Mouse (Mus musculus) fibroblast of lung, adult 2 months (primary cell): ENCODE results near the gene Ndufv1.
A peak's percentile ranks its signal among the peaks of the same experiment; 100 is the strongest.
"Not testable (repeated sequence)": the region's sequence is repeated elsewhere in the genome, so short reads cannot be mapped to it uniquely, and the experiment has no call there.

Experiments used
- DNase-seq: peaks from one replicate; pipeline ENCODE4 v3.0.0-alpha.2; 2011; ENCODE audit warnings: low read depth

Gene Ndufv1

DNA sequence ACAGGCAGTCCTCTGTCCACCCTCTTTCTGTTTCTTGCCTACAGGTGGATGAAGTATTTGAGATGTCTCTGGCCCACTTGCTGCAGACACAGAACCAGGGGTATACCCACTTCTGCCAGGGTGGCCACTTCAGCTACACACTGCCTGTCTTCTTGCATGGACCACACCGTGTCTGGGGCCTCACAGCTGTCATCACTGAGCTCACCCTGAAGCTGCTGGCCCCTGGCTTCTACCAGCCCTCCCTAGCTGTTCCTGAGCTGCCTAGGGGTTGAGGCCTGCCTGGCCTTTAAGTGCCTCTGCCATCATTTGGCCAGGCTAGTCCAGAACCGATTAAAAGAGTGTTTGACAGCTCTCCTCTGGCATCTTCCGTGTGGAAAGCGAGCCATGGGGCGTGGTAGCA is 10.9 kb downstream of the Ndufv1 start:
- no peak for DNase-seq

- no peak for DNase-seq
Measured at GRCm38 (mm10) chr19:4000949-4001525, 11.6 kb downstream of the Ndufv1 start.

- DNase-seq = peak; percentile 96
Measured at GRCm38 (mm10) chr19:4000119-4000900, 12.3 kb downstream of the Ndufv1 start, which contains the start of the genes Nudt8 and Gm49405. Gene Nudt8 (plus strand): TSS chr19:4000580. Gene Gm49405 (plus strand): TSS chr19:4000626.

DNA sequence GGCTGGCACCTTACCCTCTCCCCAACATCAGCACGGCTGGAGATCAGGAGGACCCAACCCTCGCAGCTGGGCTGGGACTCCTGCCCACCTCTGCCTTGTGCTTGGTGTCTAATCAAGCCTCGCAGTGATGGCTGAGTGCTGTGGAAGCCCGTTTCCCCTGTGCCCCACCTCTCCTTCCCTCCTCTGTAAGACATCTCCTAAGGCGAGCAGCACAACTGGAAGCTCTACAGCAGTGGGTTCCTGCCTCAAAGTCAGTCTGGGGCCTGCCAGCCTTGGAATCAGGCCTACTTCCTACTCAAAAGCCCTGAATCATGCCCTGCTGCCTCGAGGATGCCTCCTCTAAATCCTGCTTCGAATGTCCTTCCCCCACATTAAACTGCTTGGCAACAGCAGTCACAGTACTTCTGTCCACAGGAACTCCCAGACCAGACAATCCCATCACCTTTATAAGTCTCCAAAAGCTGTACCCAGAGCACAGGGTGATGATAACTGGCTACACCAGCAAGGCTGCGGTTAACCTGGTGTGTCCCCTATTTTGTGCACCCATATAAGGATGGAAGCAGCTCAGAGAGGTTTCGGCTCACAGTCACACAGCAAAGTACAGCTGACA is 13.4 kb downstream of the Ndufv1 start:
- DNase-seq = no peak

GRCm38 (mm10) chr19:3998335-3998734 is 14.3 kb downstream of the Ndufv1 start:
- DNase-seq = no peak

- no peak for DNase-seq
Measured at GRCm38 (mm10) chr19:3997231-3997630, 15.4 kb downstream of the Ndufv1 start.

- no peak for DNase-seq
Measured at GRCm38 (mm10) chr19:3996747-3997146, 15.9 kb downstream of the Ndufv1 start.

DNA sequence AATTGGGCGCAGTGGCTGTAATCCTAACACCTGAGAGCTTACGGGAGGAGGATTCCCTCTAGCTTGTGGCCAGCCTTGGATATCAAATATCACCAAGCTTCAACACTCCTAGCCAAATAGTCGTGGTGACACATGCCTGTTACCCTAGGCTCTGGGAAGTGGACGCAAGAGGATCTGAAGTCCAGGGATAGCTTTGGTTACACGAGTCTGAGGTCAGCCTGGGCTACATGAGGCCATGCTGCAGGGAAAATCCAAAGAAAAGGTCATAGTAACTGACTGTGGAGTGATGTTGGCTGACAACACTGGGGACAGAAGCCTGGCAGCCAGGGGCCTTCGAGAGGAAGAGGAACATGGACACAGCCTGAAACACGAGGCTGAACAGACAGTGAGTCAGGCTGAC is 16.5 kb downstream of the Ndufv1 start:
- DNase-seq = no peak

GRCm38 (mm10) chr19:3995505-3995904 is 17.1 kb downstream of the Ndufv1 start:
- no peak for DNase-seq

DNA sequence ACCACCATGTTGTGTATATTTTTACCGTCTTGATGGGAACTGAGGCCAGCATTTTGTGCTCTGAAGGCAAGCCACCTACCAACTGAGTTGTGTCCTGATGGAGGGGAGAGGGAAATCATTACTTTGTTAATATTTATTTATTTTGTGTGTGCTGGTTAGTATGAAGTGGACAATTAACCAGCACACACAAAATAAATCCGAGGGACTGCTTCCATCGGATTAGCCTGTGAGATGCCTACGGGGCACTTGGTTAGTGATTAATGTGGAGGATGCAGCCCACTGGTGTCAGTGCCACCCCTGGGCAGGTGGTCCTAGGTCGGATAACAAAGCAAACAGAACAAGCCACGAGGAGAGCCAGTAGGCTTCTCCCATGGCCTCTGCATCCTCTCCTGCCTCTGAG is 17.7 kb downstream of the Ndufv1 start:
- no peak for DNase-seq

GRCm38 (mm10) chr19:3992416-3992815 is 20.2 kb downstream of the Ndufv1 start, which contains the start of gene Tbx10:
Gene Tbx10 (plus strand): TSS chr19:3992752.
- DNase-seq = no peak

DNA sequence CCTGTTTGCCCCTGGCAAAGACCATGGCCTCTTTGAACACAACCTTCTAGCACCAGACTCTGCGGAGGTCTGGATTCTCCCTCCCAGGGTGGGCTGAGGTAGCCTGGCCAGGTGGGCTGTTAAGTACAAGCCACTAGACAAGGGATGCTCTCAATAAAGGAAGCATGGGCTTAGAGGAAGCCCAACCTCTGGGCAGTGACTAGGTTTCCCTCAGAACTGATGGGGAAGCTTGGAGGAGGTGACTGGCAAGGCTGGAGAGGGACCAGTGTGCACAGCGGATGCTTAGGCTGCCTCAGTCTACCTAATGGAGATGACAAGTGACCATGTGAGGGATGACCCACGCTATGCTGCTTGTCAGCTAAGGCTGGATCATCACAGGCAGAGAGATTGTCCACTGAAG is 20.6 kb downstream of the Ndufv1 start:
- DNase-seq = no peak

- DNase-seq = no peak
Measured at GRCm38 (mm10) chr19:3991562-3991961, 21.0 kb downstream of the Ndufv1 start.

DNA sequence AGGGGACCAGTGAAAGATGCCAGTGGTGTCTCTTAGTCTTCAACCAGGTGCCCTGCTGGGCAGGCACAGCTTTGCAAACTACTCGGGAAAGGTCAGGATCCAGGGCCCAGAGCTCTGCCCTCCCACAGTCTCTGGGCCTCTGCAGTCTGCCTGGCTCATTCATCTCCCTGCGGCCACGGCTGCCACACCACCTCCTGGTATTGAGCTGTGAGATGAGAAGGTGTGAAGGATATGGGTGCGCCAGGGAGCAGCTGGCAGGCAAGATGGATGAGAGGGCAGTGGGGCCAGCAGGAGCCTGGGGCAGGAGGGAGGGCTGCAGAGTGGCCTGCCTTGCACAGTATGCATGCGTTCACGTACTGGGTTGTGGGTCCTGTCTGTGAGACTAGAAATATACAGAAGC is 21.8 kb downstream of the Ndufv1 start:
- no peak for DNase-seq

DNA sequence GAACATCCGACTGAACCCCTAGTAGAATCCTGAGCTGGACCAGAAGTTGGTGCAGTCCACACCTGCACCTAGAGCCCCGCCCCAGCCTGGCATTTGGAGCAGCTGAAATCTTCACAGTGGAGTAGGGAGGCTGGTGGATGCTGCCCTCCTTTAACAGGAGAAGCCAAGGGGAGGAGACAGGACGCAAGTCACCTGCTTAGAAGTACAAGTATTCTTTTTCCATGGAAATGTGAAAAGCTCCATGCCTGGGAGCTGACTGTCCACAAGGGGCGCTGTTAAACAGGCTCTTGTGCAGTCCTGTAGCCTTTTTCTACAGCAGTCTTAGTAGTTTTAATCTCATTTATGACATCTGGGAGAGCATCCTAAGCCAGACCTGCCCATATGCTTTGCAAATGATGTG is 23.9 kb downstream of the Ndufv1 start:
- DNase-seq = no peak

DNA sequence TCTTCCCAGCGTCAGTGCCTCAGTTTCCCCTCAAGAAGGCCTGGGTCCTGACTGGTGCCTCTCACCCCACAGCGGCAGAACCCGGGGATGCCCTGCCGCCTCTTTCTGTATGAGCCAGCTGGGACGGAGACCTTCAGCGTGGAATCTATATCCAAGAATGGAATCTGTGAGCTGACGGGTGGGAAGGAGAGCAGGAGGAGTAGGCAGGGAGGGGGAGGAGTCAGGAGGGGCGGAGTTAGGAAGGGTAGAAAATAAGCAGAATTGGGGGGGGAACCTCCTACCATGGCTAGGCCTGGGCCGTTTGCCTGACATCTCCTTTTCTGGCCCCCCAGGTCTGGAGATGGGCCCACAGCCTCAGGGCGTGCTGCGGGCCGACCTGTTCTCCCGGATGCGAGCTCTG is 24.5 kb downstream of the Ndufv1 start:
- no peak for DNase-seq

DNA sequence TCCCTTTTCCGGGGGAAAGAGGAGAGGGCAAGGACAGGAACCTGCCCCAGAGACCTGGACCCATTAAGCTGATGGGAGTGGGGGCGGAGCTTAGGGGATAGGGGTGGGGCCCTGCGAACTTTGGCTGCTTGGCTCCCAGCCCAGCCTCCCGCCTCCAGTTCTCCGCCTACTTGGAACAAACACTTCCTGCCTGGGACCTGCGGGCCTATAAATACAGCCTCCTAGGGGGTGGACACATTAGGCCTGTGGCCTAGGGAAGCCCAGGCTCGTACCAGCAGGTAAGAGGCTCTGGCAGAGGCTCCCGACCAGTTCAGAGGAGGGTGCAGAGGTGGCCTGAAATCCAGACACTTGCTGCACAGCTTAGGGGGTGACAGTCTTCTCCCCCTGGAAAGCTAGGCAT is 26.3 kb downstream of the Ndufv1 start, which contains the start of gene Acy3:
Gene Acy3 (plus strand): TSS at position 237 of the 400 bp plus-strand sequence.
- DNase-seq = no peak

DNA sequence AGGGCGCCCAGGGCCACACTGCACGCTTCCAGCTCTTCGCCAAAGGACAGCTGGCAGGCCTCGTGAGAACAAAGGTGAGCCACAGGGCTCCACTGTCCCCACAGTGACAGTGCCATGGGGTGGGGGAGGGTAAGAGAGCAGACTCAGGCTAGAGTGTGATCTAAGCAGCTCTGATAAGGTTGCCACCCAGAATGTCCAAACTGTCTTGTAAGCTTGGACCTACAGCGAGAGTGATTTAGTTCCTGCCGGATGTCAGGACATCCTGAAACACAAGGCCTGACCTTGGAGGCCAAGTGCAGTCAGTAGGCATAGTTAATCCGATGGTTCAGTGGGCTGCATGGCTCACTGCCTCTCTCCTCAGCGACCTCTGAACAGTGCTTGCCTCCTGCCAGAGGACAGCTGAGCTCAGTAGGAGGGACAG is 27.3 kb downstream of the Ndufv1 start:
- no peak for DNase-seq

- DNase-seq = no peak
Measured at GRCm38 (mm10) chr19:3983527-3984200, 28.9 kb downstream of the Ndufv1 start.

GRCm38 (mm10) chr19:3980917-3981316 is 31.7 kb downstream of the Ndufv1 start:
- no peak for DNase-seq

DNA sequence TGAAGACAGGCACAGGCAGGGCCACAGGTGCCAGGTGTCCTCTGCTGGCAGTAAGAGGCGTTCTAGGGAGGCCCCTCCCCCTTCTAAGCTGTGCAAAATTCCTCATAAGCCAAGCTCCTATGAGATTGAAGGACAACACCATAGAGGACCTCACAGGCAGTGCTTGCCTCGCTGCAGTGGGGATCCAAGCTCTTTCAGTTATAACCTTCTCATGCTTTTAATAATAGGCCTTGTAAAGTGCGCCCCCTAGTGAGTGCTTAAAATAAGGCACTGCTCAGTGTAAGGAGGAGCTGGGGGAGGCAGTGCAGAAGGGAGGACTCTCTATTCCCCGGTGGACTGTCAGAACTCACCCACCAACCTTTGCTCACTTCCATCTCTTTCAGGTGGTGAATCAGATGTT is 32.3 kb downstream of the Ndufv1 start:
- peak; percentile 33 for DNase-seq

GRCm38 (mm10) chr19:3975866-3976265 is 36.7 kb downstream of the Ndufv1 start:
- no peak for DNase-seq

DNA sequence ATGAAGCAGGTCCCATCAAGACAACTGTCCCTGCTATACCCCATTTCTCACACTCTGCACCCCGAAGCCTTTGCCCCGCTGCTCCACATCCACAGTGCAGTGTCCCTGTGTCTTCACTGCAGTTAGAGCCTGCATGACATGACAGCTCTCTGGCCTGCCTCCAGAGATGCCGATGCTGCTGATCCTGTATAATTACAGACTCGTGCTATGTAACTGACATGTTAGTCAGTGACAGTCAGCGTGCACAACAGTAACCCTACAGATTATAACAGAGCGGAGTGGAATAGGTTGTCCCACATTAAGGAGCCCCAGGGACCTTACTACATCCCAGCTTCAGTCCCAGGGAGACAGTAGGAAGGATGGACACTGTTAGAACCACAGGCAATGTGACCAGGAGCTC is 38.0 kb downstream of the Ndufv1 start:
- DNase-seq = not testable (repeated sequence)
